Mouse (Mus musculus) WW6 (cell line): ENCODE measurements around the gene Spdye4b.
A peak's percentile ranks its signal among the peaks of the same experiment; 100 is the strongest.

Source experiments
- DNase-seq: peaks from one replicate; pipeline ENCODE4 v3.0.0-alpha.2; 2013; ENCODE audit warnings: low read depth, low spot score

Spdye4b gene

GRCm38 (mm10) chr5:143213832-143214231, 33.0 kb downstream of the Spdye4b start:
- no peak for DNase-seq

GRCm38 (mm10) chr5:143220996-143221395, 40.2 kb downstream of the Spdye4b start:
- no peak for DNase-seq

- no peak for DNase-seq
Measured at GRCm38 (mm10) chr5:143222287-143222686, 41.5 kb downstream of the Spdye4b start.

- no peak for DNase-seq
Measured at GRCm38 (mm10) chr5:143226790-143227189, 46.0 kb downstream of the Spdye4b start, which contains the start of gene Spdye4a. Gene Spdye4a (minus strand): TSS chr5:143226890.

- peak; percentile 93 for DNase-seq
Measured at GRCm38 (mm10) chr5:143235028-143235693, 54.3 kb downstream of the Spdye4b start, which contains the start of gene Zfp12. Gene Zfp12 (plus strand): TSS chr5:143235163.

- DNase-seq, result no peak
Measured at GRCm38 (mm10) chr5:143236036-143236435, 55.2 kb downstream of the Spdye4b start.

GRCm38 (mm10) chr5:143244926-143245325, 64.1 kb downstream of the Spdye4b start:
- no peak for DNase-seq

GRCm38 (mm10) chr5:143252039-143252438, 71.2 kb downstream of the Spdye4b start:
- DNase-seq, result no peak

GRCm38 (mm10) chr5:143252791-143253185, 72.0 kb downstream of the Spdye4b start:
- no peak for DNase-seq

GRCm38 (mm10) chr5:143253186-143253880, 72.5 kb downstream of the Spdye4b start:
- peak; percentile 29 for DNase-seq

- peak; percentile 26 for DNase-seq
Measured at GRCm38 (mm10) chr5:143253881-143254486, 73.2 kb downstream of the Spdye4b start.
